Mouse (Mus musculus) cerebellum, adult 2 months (tissue): ENCODE measurements at regions not wholly inside any gene's neighbourhood (a gene's known extent, or its start where the extent isn't known, plus 50 kb on each side); places are given as distances from the start of the nearest gene placed in this dataset.

Source experiments
- CTCF ChIP-seq: fragments of 200-500 bp; IDR thresholded peaks from 2 replicates; pipeline ENCODE4 v1.5.1; 2011; ENCODE audit warnings: low read depth, mild to moderate bottlenecking, control low read depth, low read length, moderate library complexity, borderline replicate concordance; ENCODE audit not compliant: insufficient read depth
- POLR2A ChIP-seq: fragments of 200-500 bp; IDR thresholded peaks from 2 replicates; pipeline ENCODE4 v1.6.1; 2011; ENCODE audit warnings: low read length, control low read depth, borderline replicate concordance; ENCODE audit not compliant: insufficient read depth

- TF ChIP-seq CTCF (no peak), POLR2A (no peak)
These were observed 89.6 kb downstream of the Spata18 start for GRCm38 (mm10) chr5:73740766-73741165.
